20 mouse cellular contexts compared by ENCODE assay signal in genomic region chr11:83913824-83914311, GRCm38 (mm10). TPM values are rescaled to one million over a fixed set of nuclear protein-coding genes. Genes with fewer than 3 reads are reported as not detected.
DNase-seq lines count a peak whose midpoint lies in the region; ATAC-seq and TF ChIP-seq lines count a peak whose summit lies in the region.
"Had no signal": no experiment of that assay in that cellular context is flagged by ENCODE, and none has a peak within 500 bp of the region (broad histone marks: within the 10 kb centered on the region; RNA-seq: fewer than 3 reads in every experiment).

No protein-coding gene starts in this region.

- H3K36me3 ChIP-seq in kidney, embryonic 15.5 days: no peaks in the 10 kb centered on the region
- H3K36me3 ChIP-seq in intestine, embryonic 14.5 days (ENCODE audit: control insufficient read depth, insufficient read depth, low read length): no peaks in the 10 kb centered on the region
- H3K36me3 ChIP-seq in hindbrain, embryonic 13.5 days: no peaks in the 10 kb centered on the region
- H3K36me3 ChIP-seq: embryonic facial prominence, embryonic 12.5 days; forebrain, embryonic 15.5 days had no signal

- H3K4me1 ChIP-seq in kidney, embryonic 15.5 days: peaks cover 15% of the 10 kb centered on the region
- no peaks in the 10 kb centered on the region for H3K4me1 ChIP-seq in lung, adult 2 months (ENCODE audit: control insufficient read depth, insufficient read depth, low read length)
- no peaks in the 10 kb centered on the region; the same call in 1 of the 2 replicates for H3K4me1 ChIP-seq in intestine, embryonic 14.5 days (replicated peaks; ENCODE audit: control insufficient read depth, insufficient read depth, low read length)
- no peaks in the 10 kb centered on the region for H3K4me1 ChIP-seq in hindbrain, embryonic 13.5 days (replicated peaks)
- H3K4me1 ChIP-seq: embryonic facial prominence, embryonic 12.5 days; forebrain, embryonic 15.5 days had no signal

- no peaks in the 10 kb centered on the region for H3K9me3 ChIP-seq in kidney, embryonic 15.5 days (replicated peaks)
- H3K9me3 ChIP-seq in intestine, embryonic 14.5 days (ENCODE audit: control insufficient read depth, low read length): no peaks in the 10 kb centered on the region
- H3K9me3 ChIP-seq in hindbrain, embryonic 13.5 days: no peaks in the 10 kb centered on the region
- H3K9me3 ChIP-seq: embryonic facial prominence, embryonic 12.5 days; forebrain, embryonic 15.5 days had no signal

- no peaks in the 10 kb centered on the region for H3K27me3 ChIP-seq in kidney, embryonic 15.5 days
- no peaks in the 10 kb centered on the region for H3K27me3 ChIP-seq in intestine, embryonic 14.5 days (replicated peaks; ENCODE audit: control insufficient read depth, insufficient read depth, low read length)
- no peaks in the 10 kb centered on the region for H3K27me3 ChIP-seq in hindbrain, embryonic 13.5 days
- H3K27me3 ChIP-seq: embryonic facial prominence, embryonic 12.5 days; forebrain, embryonic 15.5 days had no signal

- no peak overlapping the region for H3K4me2 ChIP-seq in kidney, embryonic 15.5 days
- H3K4me2 ChIP-seq in intestine, embryonic 14.5 days (ENCODE audit: low read length): no peak overlapping the region
- no peak overlapping the region for H3K4me2 ChIP-seq in hindbrain, embryonic 13.5 days
- H3K4me2 ChIP-seq: embryonic facial prominence, embryonic 12.5 days; forebrain, embryonic 15.5 days; midbrain, embryonic 11.5 days had no signal

- 8% methylated on average over 8 of the region's 8 CpGs for WGBS in kidney, embryonic 15.5 days
- 28% methylated on average over 8 of the region's 8 CpGs for WGBS in lung, adult 2 months
- WGBS in intestine, embryonic 14.5 days: 14% methylated on average over 8 of the region's 8 CpGs
- 80% methylated on average over 8 of the region's 8 CpGs for whole genome bisulfite sequencing in hindbrain, embryonic 13.5 days

- ATAC-seq in kidney, embryonic 15.5 days (replicated peaks; ENCODE audit: low FRiP score): peak; percentile 76
- ATAC-seq in intestine, embryonic 14.5 days (replicated peaks; ENCODE audit: low FRiP score, low TSS enrichment, low read depth): peak; percentile 66
- ATAC-seq in megakaryocyte progenitor cell, adult 5-6 weeks (replicated peaks; ENCODE audit: poor library complexity): peak; percentile 63
- no peak for ATAC-seq in hindbrain, embryonic 13.5 days (ENCODE audit: low FRiP score)
- ATAC-seq: forebrain, embryonic 15.5 days; hindbrain, postnatal 0 days had no signal

- no peak for TF ChIP-seq CTCF in lung, adult 2 months (IDR thresholded peaks at IDR 0.05; ENCODE audit: insufficient read depth, low read length)

- no peak for TF ChIP-seq POLR2A in lung, adult 2 months (IDR thresholded peaks at IDR 0.05; ENCODE audit: borderline replicate concordance, extremely low read depth, low read depth, low read length)

- H3K4me3 ChIP-seq in kidney, embryonic 15.5 days (replicated peaks): no peak overlapping the region
- no peak overlapping the region for H3K4me3 ChIP-seq in lung, adult 2 months (replicated peaks; ENCODE audit: extremely low read depth, low read depth, low read length)
- H3K4me3 ChIP-seq in intestine, embryonic 14.5 days (ENCODE audit: low read depth, low read length): no peak overlapping the region
- H3K4me3 ChIP-seq in hindbrain, embryonic 13.5 days: no peak overlapping the region
- H3K4me3 ChIP-seq: embryonic facial prominence, embryonic 12.5 days; erythroblast, embryonic 14.5 days; forebrain, embryonic 15.5 days had no signal

- no peak for DNase-seq in kidney, adult 9 months
- peak; percentile 22 to 41 for DNase-seq in lung, adult 18-20 months
- DNase-seq in lung, adult 2 months: no peak
- no peak for DNase-seq in intestine, embryonic 14.5 days (ENCODE audit: low spot score)
- no peak for DNase-seq in left cerebral cortex, adult 11 months (ENCODE audit: low spot score)
- DNase-seq: adrenal gland, adult 2 months; cerebellum, adult 9-10 months; gastrocnemius, postnatal 36 days; retina, postnatal 1 day; right cerebral cortex, postnatal 4 days had no signal

- peak overlapping the region; percentile 72 for H3K27ac ChIP-seq in kidney, embryonic 15.5 days
- H3K27ac ChIP-seq in intestine, embryonic 14.5 days (ENCODE audit: low read depth): peak overlapping the region; percentile 20; the same call in 1 of the 2 replicates
- H3K27ac ChIP-seq in hindbrain, embryonic 13.5 days: no peak overlapping the region
- H3K27ac ChIP-seq: embryonic facial prominence, embryonic 12.5 days; forebrain, embryonic 15.5 days; hindbrain, postnatal 0 days; macrophage; stomach, postnatal 0 days had no signal

- H3K9ac ChIP-seq in kidney, embryonic 15.5 days: no peak overlapping the region
- no peak overlapping the region for H3K9ac ChIP-seq in intestine, embryonic 14.5 days (ENCODE audit: low read length)
- H3K9ac ChIP-seq in hindbrain, embryonic 13.5 days: no peak overlapping the region
- H3K9ac ChIP-seq: embryonic facial prominence, embryonic 12.5 days; forebrain, embryonic 15.5 days had no signal

RNA-seq across cellular contexts. Expression of gene Ddx52, which starts 28.0 kb away (rescaled TPM):
- 40.3 and 42.6 TPM in 2 replicates for polyA plus RNA-seq in kidney, embryonic 15.5 days (2015; fragmentation: Nextera tagmentation; extraction: Ambion mirVana)
- polyA plus RNA-seq in lung, adult 2 months (2012; rRNA removed): 2.7 and 4.9 TPM in 2 replicates
- polyA plus RNA-seq in intestine, embryonic 14.5 days (2014; fragmentation: Nextera tagmentation; extraction: Ambion mirVana): 35.5 and 35.6 TPM in 2 replicates
- 34.2 TPM in 2 replicates for total RNA-seq in megakaryocyte progenitor cell, adult 5-6 weeks (2015)
- 65.5 and 67.1 TPM in 2 replicates for total RNA-seq in megakaryocyte progenitor cell, adult 5-6 weeks (2017)
- polyA plus RNA-seq in hindbrain, embryonic 13.5 days (2015; fragmentation: Nextera tagmentation; extraction: Ambion mirVana): 27.1 and 27.8 TPM in 2 replicates

RNA-seq across cellular contexts. Expression of gene Synrg, which starts 50.4 kb away (rescaled TPM):
- polyA plus RNA-seq in kidney, embryonic 15.5 days (2015; fragmentation: Nextera tagmentation; extraction: Ambion mirVana): 10.1 and 10.5 TPM in 2 replicates
- polyA plus RNA-seq in lung, adult 2 months (2012; rRNA removed): 20.6 and 30.5 TPM in 2 replicates
- polyA plus RNA-seq in intestine, embryonic 14.5 days (2014; fragmentation: Nextera tagmentation; extraction: Ambion mirVana): 8.8 and 10.9 TPM in 2 replicates
- 20.4 and 25.3 TPM in 2 replicates for total RNA-seq in megakaryocyte progenitor cell, adult 5-6 weeks (2015)
- total RNA-seq in megakaryocyte progenitor cell, adult 5-6 weeks (2017): 13.2 and 14.6 TPM in 2 replicates
- 30.9 and 32.6 TPM in 2 replicates for polyA plus RNA-seq in hindbrain, embryonic 13.5 days (2015; fragmentation: Nextera tagmentation; extraction: Ambion mirVana)

Comparison
In these comparisons a context has a peak if more than half of its experiments do, and no peak if none do; other contexts are left out.
1. DNase-seq: peak in lung, adult 18-20 months (2 of 2); none in kidney, adult 9 months (single experiment), lung, adult 2 months (single experiment), intestine, embryonic 14.5 days (single experiment) and left cerebral cortex, adult 11 months (single experiment).